Mouse (Mus musculus) cortical plate, adult 2 months (tissue): ENCODE measurements around the gene Gm15130.

Source experiments
- CTCF ChIP-seq: fragments of 200-500 bp; IDR thresholded peaks from 2 replicates; pipeline ENCODE4 v1.5.1; 2011; ENCODE audit warnings: mild to moderate bottlenecking, control low read depth, low read length; ENCODE audit not compliant: insufficient read depth; ENCODE audit errors: extremely low read depth
- POLR2A ChIP-seq: fragments of 200-500 bp; IDR thresholded peaks from 2 replicates; pipeline ENCODE4 v1.6.1; 2011; ENCODE audit warnings: mild to moderate bottlenecking, low read length, control low read depth; ENCODE audit not compliant: insufficient read depth; ENCODE audit errors: extremely low read depth

- TF ChIP-seq POLR2A (no peak), CTCF (no peak)
These were observed 46.9 kb downstream of the Gm15130 start, which contains the start of gene Gm13941 for GRCm38 (mm10) chr2:111105882-111106281.
